Mouse (Mus musculus): Measurements from ENCODE around the gene Rictor.
A peak's percentile ranks its signal among the peaks of the same experiment; 100 is the strongest.

Gene Rictor

DNA sequence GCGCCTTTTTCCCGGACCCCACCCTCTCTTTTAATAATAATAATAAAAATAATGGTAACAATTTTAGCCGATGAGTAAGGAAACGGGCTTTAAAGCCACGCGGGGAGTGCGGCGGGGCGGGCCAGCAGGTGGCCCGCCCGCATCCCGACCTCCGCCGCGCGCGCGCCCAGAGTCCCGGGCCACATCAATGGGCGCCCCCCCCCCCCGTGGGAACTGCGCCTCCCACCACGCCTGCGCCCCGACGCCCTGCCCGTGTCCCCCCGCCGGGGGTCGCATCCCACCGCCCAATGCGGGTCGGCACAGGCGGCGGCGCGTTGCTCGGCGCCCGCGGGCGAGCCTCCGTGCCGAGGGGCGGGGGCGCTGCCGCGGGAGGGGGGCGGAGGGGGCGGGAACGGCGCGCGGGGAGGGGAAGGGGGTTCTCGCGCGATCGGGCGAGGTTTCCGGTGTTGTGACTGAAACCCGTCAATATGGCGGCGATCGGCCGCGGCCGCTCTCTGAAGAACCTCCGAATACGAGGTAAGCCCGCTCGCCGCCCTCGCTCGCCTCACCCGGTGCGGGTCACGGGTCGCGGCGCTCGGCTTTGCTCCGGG lies at the start of gene Rictor:
Gene Rictor (plus strand): TSS at position 444 of the 590 bp plus-strand sequence.
- DNase-seq (ENCODE audit: low read depth): peak; percentile 76

DNA sequence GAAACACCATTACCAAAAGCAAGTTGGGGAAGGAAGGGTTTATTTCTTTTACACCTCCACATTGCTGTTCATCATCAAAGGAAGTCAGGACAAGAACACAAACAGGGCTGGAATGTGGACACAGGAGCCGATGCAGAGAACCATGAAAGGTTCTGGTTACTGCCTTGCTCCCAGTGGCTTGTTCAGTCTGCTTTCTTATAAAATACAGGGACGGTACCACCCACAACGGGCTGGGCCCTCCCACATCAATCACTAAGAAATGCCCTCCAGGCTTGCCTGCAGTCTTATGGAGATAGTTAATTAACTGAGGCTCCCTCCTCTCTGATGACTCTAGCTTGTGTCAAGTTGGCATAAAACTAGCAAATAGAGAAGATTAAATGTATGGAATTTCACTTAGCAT lies 46.2 kb upstream of the Rictor start:
- no peak for DNase-seq (ENCODE audit: low read depth)

DNA sequence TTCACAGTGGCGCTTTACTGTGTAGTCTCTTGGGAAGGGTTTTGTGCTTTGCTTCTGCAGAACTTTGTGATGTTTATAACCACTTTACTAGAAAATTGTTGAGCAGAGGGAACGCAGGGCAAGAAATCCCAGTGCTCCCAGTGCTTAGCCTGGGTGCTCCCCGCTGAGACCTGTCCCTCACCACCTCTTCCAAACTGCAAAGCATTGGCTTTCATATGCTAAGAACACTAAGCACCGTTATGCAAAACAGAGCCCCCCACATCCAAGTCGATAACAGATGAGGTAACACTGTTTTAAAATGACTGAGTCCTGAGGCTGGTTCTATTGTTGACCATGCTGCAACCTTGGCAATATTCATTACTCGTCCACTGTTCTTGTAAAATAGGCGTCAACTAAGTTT lies 44.2 kb upstream of the Rictor start:
- no peak for DNase-seq (ENCODE audit: low read depth)

DNA sequence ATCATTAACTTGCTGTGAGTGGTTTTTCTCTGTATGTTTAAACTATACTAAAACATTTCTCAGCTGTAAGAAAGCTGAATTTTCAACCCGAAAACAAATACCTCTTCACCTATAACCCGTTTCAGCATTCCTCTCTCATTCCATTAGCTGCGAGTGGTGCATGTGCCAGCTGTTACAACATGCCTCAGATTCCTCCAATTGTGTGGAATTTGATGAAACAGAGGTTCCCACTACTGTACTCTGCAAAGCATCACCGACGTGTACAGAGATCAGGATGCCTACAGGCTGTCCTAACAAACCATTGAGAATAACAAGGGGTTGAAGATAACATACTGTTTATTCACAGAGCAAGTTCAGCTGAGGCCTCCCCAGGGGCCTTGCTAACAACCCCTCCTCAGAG lies 42.1 kb upstream of the Rictor start:
- no peak for DNase-seq (ENCODE audit: low read depth)

GRCm38 (mm10) chr15:6668793-6669437 lies 39.3 kb upstream of the Rictor start:
- DNase-seq (ENCODE audit: low read depth): no peak

GRCm38 (mm10) chr15:6678479-6678878 lies 29.7 kb upstream of the Rictor start:
- DNase-seq (ENCODE audit: low read depth): no peak

GRCm38 (mm10) chr15:6702164-6702563 lies 6.0 kb upstream of the Rictor start:
- peak; percentile 35 for DNase-seq (ENCODE audit: low read depth)

GRCm38 (mm10) chr15:6705351-6705901 lies 2.8 kb upstream of the Rictor start:
- peak; percentile 67 for DNase-seq (ENCODE audit: low read depth)

DNA sequence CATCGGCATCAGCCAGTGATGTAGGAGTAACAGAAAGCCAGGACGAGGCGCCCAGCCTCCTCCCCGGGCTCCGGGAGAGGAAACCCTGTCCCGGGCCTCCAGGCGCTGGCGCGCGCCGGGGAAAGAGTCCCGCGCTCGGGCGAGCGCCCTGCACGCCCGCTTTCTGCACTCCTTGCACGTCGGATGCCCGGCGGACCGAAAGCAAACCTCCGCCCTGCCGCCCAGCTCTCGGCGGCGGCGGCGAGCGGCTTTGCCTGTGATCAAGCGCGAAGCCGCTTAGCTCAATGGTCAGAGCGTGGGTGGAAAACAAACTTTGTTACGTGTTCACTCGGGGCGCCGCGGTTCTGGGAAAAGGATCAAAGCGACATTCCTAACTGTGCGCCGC lies 636 bp upstream of the Rictor start:
- peak; percentile 50 for DNase-seq (ENCODE audit: low read depth)

DNA sequence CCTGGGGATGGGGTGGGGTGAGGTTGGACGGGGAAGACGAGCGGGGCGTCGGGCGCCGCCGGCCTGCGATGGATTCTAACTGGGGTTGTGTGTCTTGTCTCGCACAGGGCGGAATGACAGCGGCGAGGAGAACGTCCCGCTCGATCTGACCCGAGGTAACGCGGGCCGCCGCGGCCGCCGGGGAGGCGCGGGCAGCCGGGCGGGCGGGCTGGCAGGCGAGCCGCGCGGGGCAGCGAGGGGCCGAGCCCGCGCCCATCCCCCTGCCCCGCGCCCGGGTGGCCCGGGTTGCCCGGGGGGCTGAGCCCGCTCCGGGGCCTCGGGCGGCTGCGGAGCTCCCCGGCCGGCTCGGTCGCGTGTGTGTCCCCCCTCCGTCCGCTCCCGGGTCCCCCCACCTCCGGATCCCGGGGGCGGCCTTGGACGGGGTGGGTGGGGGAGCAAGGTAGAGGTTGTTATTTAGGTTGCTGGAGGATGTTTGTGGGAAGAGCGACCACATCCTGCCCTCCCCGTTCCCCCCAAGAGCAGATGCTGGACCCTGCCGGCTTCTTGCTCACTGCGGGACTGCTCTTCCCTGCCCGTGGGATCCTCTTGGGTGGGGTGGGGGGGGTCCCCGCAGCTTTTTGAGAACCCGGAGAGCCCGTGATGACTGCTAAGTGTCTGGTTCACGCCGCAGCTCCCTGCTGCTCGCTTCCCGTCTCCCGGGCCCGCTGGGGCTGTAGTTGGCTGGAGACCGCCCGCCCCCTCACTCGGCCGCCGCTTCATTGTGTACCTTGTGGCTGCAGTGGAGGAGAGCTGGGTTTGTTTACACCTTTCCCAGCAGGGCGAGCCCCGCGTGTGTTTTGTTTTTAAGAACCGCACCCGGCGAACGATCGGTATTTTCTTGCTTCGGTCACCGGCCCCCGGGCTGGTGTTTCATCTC lies 605 bp downstream of the Rictor start:
- peak; percentile 57 for DNase-seq (ENCODE audit: low read depth)

- peak; percentile 22 for DNase-seq (ENCODE audit: low read depth)
Measured at GRCm38 (mm10) chr15:6709618-6710017, 1.4 kb downstream of the Rictor start.

GRCm38 (mm10) chr15:6710341-6710740 lies 2.2 kb downstream of the Rictor start:
- no peak for DNase-seq (ENCODE audit: low read depth)

DNA sequence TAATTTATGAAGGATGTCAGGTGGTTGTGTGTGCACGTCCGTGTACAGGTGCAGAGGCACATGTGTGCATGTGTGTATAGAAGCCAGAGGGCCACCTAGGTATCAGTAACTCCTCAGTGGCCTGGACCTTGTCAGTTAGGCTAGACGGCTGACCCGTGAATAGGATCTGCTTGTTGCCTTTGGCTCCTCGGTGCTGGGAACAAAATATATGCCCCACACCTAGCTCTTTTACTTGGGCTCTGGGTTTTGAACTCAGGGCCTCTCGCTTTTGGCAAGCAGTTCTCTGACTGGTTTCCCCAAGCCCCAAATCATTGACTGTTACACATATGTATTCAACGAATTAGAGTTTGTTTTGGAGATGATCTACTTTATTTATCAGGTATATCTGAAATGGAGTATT lies 3.0 kb downstream of the Rictor start:
- no peak for DNase-seq (ENCODE audit: low read depth)

GRCm38 (mm10) chr15:6714819-6715218 lies 6.6 kb downstream of the Rictor start:
- DNase-seq (ENCODE audit: low read depth): no peak

- DNase-seq (ENCODE audit: low read depth): no peak
Measured at GRCm38 (mm10) chr15:6715237-6715636, 7.1 kb downstream of the Rictor start.

- DNase-seq (ENCODE audit: low read depth): no peak
Measured at GRCm38 (mm10) chr15:6721385-6721784, 13.2 kb downstream of the Rictor start.

- DNase-seq (ENCODE audit: low read depth): no peak
Measured at GRCm38 (mm10) chr15:6721802-6722201, 13.6 kb downstream of the Rictor start.

DNA sequence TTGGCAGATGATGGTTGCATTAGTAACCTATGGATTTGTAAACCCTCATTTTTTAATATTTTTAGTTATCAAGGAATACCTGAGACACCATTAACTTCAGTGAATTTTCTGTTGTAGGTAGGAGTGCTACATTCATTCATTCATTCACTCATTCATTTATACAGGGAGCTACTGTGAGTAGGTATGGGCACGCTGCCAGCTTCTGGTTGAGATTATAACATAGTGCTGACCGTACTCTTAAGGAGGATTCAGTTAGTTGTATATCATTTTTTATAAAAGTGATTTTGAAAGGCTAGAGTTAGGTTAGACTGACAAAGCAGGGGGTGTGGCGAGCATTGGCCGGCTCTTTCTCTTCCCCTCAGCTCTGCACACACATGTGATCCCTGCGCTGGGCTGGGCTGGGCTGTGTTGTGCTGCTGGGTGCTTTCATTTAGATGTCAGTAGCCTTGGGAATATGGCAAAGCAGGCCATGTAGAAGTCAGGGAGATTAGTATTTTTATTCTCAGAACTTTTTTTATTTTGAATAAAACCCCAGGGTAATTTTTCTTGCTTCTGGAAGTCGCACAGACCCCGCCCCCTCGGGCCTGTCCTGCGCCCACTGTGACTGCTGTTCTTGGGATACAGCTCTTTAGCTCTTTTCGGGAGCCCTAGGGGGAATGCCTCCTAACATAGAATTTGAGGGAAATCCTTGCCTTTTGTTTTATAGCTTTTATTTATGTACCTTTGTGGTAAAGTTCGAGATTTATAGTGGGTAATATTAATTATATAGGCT lies 14.4 kb downstream of the Rictor start:
- no peak for DNase-seq (ENCODE audit: low read depth)

DNA sequence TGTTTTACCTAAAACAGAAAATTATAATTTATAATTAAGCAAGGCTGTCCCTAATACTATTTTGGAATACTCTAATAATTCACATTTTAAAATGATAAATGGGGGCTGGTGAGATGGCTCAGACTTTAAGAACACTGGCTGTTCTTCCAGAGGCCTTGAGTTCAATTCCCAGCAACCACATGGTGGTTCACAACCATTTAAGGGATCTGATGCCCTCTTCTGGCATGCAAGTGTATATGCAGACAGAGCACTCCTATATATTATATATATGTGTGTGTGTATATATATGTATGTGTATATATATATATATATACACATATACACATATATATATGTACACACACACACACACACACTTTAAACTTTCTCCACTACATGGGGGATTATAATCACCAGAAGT lies 15.2 kb downstream of the Rictor start:
- DNase-seq (ENCODE audit: low read depth): peak; percentile 23

DNA sequence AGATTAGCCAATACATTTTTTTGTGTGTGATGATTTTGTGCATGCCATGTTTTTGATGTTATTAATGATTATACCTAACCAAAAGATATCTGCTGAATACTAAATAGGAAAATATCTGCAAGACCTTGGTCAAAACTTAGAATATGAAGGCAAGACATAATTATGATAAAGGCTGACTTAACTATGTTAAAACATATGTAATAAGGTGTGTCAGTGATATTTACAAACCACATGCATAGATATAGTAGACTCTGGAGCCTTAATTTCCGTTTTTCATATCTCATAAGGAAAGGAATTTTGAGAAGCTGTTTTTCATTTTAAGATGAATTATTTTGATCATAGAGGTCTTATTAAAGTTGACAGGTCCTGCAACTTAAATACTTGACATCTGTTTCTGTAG lies 16.3 kb downstream of the Rictor start:
- DNase-seq (ENCODE audit: low read depth): no peak

DNA sequence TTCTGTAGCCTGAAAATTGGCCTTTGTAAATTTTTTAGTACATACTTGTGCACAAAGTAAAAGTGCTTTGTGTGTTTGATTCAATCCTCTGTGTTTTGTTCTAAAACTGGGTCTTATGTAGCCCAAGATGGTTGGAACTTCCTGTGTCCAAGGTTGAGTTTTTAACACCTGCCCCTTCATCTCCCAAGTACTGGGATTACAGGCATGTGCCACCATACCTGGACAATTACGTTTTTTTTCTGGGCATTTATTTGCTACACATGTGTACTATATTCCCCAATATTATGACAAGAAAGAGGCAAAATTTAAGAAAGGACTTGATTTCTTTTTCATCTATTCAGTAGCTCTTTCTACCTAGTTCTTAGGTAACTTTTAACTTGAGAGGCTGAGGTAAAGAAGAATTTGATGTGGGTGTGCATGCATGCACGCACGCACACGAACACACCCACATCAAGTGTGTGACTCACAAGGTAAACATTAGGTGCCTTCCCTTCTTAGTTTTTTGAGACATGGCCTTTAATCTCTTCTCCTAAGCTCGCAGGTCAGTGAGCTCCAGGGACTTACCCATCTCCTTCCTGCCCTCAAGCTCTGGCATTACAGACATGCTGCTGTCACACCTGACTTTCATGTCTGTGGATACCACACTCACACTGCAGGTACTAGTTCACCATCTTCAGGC lies 18.1 kb downstream of the Rictor start:
- DNase-seq (ENCODE audit: low read depth): no peak

Data from 416B (cell line).